Mouse (Mus musculus): ENCODE measurements around the gene Ppfia3. TPM values are rescaled to one million over a fixed set of nuclear protein-coding genes. Genes with fewer than 3 reads are reported as not detected.

The Ppfia3 gene
- total and polyA plus RNA-seq, 3 experiments: 0.11 to 0.26 (median 0.14) TPM

- Histone ChIP-seq H3K27me3 (ENCODE audit: control insufficient read depth, insufficient read depth, low read length) (no peaks in the 10 kb centered on the region), H3K79me2 (replicated peaks; ENCODE audit: control insufficient read depth, insufficient read depth, low read length) (no peaks in the 10 kb centered on the region), H3K27ac (no peak overlapping the region), H3K36me3 (ENCODE audit: control insufficient read depth, insufficient read depth, low read length) (no peaks in the 10 kb centered on the region), H3K4me3 (no peak overlapping the region), H3K9ac (ENCODE audit: low read depth, low read length) (no peak overlapping the region), H3K4me1 (ENCODE audit: control insufficient read depth, insufficient read depth, low read length) (no peaks in the 10 kb centered on the region)
- no peak for TF ChIP-seq CTCF (IDR thresholded peaks at IDR 0.05)
- TF ChIP-seq EP300 (IDR thresholded peaks at IDR 0.05; ENCODE audit: insufficient read depth, low read depth, low read length): no peak
- TF ChIP-seq POLR2A (IDR thresholded peaks at IDR 0.05; ENCODE audit: insufficient read depth, low read depth, low read length): no peak
- 43% methylated on average over 13 of the region's 13 CpGs for WGBS
- no peak for DNase-seq
- intact Hi-C loops (cut with DNase I): loop anchor here (5.0 to 10.0 kb wide), 3 partner anchors 37 to 92 kb away; partner anchors contain the start of genes Ppfia3 and Snrnp70
Observed at GRCm38 (mm10) chr7:45304869-45305268, 62.0 kb downstream of the Ppfia3 start.

DNA sequence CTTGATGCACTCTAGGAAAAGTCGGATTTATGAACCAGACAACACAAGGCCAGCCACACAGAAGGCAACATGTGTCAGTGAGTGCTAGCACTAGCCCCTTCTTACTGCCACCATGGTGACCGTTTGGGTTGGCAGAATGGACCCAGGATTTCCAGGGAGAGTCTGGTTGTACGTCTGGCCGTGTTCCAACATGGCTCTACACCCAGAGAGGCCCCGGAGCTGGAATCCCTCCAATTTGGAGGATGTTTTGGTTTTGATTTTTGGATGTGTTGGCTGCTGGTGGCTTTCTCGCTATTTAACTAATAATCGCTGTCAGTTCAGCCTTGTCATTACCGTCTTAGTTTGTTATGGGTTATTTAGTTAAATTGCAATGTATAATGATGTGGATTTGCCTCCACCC, 64.2 kb downstream of the Ppfia3 start:
- no peaks in the 10 kb centered on the region for H3K27me3 ChIP-seq (ENCODE audit: control insufficient read depth, insufficient read depth, low read length)
- no peak overlapping the region for H3K27ac ChIP-seq
- TF ChIP-seq POLR2A (IDR thresholded peaks at IDR 0.05; ENCODE audit: insufficient read depth, low read depth, low read length) (no peak), EP300 (IDR thresholded peaks at IDR 0.05; ENCODE audit: insufficient read depth, low read depth, low read length) (no peak), CTCF (IDR thresholded peaks at IDR 0.05) (no peak)
- WGBS: 63% methylated on average over 8 of the region's 8 CpGs
- no peaks in the 10 kb centered on the region for H3K4me1 ChIP-seq (ENCODE audit: control insufficient read depth, insufficient read depth, low read length)
- no peak overlapping the region for H3K4me3 ChIP-seq
- no peaks in the 10 kb centered on the region for H3K79me2 ChIP-seq (replicated peaks; ENCODE audit: control insufficient read depth, insufficient read depth, low read length)
- intact Hi-C loops (cut with DNase I): loop anchor here (5.0 to 10.0 kb wide), 2 partner anchors 62 to 95 kb away; partner anchors contain the start of genes Ppfia3 and Snrnp70
- no peak overlapping the region for H3K9ac ChIP-seq (ENCODE audit: low read depth, low read length)
- H3K36me3 ChIP-seq (ENCODE audit: control insufficient read depth, insufficient read depth, low read length): no peaks in the 10 kb centered on the region
- DNase-seq: no peak

DNA sequence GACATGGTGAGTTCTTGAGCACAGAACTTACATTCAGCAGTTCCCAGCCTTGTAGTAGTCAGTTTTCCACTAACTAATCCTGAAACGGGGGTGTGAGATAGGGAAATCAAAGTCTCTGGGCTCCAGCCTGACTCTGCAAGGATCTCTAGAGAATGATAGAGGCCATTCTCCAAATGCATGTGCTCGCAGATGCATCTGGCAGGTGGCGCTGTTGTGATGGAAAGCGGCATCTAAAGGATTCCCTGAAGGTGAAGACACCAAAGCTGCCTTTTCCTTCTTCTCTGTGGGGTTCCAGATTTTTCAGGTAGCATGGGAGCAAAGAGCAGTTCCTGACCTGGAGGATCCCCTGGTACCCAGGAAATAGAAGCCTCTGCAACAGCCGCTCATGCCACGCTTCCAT, 66.5 kb downstream of the Ppfia3 start:
- Histone ChIP-seq H3K36me3 (ENCODE audit: control insufficient read depth, insufficient read depth, low read length) (no peaks in the 10 kb centered on the region), H3K79me2 (replicated peaks; ENCODE audit: control insufficient read depth, insufficient read depth, low read length) (no peaks in the 10 kb centered on the region), H3K4me1 (ENCODE audit: control insufficient read depth, insufficient read depth, low read length) (no peaks in the 10 kb centered on the region), H3K27me3 (ENCODE audit: control insufficient read depth, insufficient read depth, low read length) (no peaks in the 10 kb centered on the region), H3K4me3 (no peak overlapping the region), H3K27ac (no peak overlapping the region), H3K9ac (ENCODE audit: low read depth, low read length) (no peak overlapping the region)
- 0 out of 2 replicates have a peak, but pooled peaks have one; percentile 13 for TF ChIP-seq POLR2A (IDR thresholded peaks at IDR 0.05; ENCODE audit: insufficient read depth, low read depth, low read length)
- TF ChIP-seq EP300 (IDR thresholded peaks at IDR 0.05; ENCODE audit: insufficient read depth, low read depth, low read length): 0 out of 2 replicates have a peak, but pooled peaks have one; percentile 39
- peak; percentile 75 for TF ChIP-seq CTCF (IDR thresholded peaks at IDR 0.05)
- 16% methylated on average over 6 of the region's 6 CpGs for WGBS
- DNase-seq: peak; percentile 60 to 75
- intact Hi-C loops (cut with DNase I): loop anchor here (5.0 to 10.0 kb wide), 2 partner anchors 65 to 97 kb away; partner anchors contain the start of genes Ppfia3 and Snrnp70

DNA sequence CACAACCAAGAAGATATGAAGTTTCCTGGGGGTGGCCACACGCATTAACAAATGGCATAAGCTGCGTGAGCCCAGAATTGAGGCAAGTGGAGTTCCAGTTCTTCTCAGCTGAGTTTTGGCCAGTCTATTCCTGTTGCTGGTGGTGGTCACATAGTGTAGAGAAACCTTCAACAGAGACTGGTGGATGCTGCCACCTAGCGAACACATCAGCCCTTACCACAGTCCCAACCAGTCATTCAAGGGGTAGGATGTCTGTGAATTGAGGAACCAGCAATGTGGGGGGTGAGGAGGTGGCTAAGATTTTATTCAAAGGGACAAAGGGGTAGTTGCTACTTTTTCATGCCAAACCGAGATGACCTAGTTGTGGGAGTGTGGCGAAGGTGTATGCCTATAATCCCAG, 67.1 kb downstream of the Ppfia3 start:
- Histone ChIP-seq H3K4me1 (ENCODE audit: control insufficient read depth, insufficient read depth, low read length) (no peaks in the 10 kb centered on the region), H3K27me3 (ENCODE audit: control insufficient read depth, insufficient read depth, low read length) (no peaks in the 10 kb centered on the region), H3K4me3 (no peak overlapping the region), H3K79me2 (replicated peaks; ENCODE audit: control insufficient read depth, insufficient read depth, low read length) (no peaks in the 10 kb centered on the region), H3K27ac (no peak overlapping the region), H3K36me3 (ENCODE audit: control insufficient read depth, insufficient read depth, low read length) (no peaks in the 10 kb centered on the region), H3K9ac (ENCODE audit: low read depth, low read length) (no peak overlapping the region)
- TF ChIP-seq CTCF (IDR thresholded peaks at IDR 0.05): peak; percentile 63
- no peak for TF ChIP-seq POLR2A (IDR thresholded peaks at IDR 0.05; ENCODE audit: insufficient read depth, low read depth, low read length)
- TF ChIP-seq EP300 (IDR thresholded peaks at IDR 0.05; ENCODE audit: insufficient read depth, low read depth, low read length): 0 out of 2 replicates have a peak, but pooled peaks have one; percentile 42
- DNase-seq: peak; percentile 48 to 56
- intact Hi-C loops (cut with DNase I): loop anchor here (2.0 to 10.0 kb wide), 4 partner anchors 23 to 137 kb away; partner anchors contain the start of genes Ppfia3, Slc17a7, Slc6a21 and Snrnp70
- WGBS: 8% methylated on average over 5 of the region's 5 CpGs

DNA sequence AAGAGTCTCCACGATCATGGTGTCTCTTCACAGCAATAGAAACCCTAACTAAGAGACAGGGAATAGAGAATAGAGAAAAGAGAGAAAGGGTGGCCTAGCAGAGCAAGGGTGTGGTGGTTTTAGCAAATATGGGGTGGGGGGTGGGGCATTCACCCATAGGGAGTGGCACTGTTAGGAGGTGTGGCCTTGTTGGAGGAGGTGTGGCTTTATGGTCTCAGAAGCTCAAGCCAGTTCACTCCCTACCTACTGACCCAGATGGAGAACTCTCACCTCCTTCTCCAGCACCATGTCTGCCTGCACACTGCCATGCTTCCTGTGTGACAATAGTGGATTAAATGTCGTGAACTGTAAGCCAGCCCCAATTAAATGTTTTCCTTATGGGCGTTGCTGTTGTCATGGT, 69.3 kb downstream of the Ppfia3 start:
- 48% methylated on average over 3 of the region's 3 CpGs for WGBS
- no peaks in the 10 kb centered on the region for H3K79me2 ChIP-seq (replicated peaks; ENCODE audit: control insufficient read depth, insufficient read depth, low read length)
- no peak overlapping the region for H3K4me3 ChIP-seq
- H3K27ac ChIP-seq: no peak overlapping the region
- no peaks in the 10 kb centered on the region for H3K36me3 ChIP-seq (ENCODE audit: control insufficient read depth, insufficient read depth, low read length)
- intact Hi-C loops (cut with DNase I): loop anchor here (5.0 kb wide), 1 partner anchor 135 kb away; the partner anchor contains the start of gene Slc17a7
- no peak for TF ChIP-seq POLR2A (IDR thresholded peaks at IDR 0.05; ENCODE audit: insufficient read depth, low read depth, low read length)
- no peak for TF ChIP-seq EP300 (IDR thresholded peaks at IDR 0.05; ENCODE audit: insufficient read depth, low read depth, low read length)
- TF ChIP-seq CTCF (IDR thresholded peaks at IDR 0.05): no peak
- no peaks in the 10 kb centered on the region for H3K4me1 ChIP-seq (ENCODE audit: control insufficient read depth, insufficient read depth, low read length)
- DNase-seq: no peak
- H3K27me3 ChIP-seq (ENCODE audit: control insufficient read depth, insufficient read depth, low read length): no peaks in the 10 kb centered on the region
- no peak overlapping the region for H3K9ac ChIP-seq (ENCODE audit: low read depth, low read length)

DNA sequence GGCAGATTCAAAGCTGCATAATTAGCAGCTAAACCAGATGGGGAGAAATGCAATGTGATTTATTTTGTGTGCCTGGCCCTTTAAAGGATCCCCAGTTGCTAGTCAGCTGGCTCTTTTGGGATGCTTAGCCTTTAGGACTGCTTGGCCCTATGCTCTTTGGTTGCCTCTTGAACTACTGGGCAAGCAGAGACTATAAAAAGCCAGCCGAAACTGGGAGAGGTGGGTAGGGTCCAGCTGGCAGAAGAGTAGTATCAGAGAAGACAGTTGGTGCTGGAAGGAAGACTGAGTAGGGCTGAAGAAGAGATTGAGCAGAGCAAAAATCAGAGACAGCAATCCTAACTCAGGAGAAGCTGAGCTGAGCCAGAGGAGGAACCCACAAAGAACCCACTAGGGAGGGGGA, 70.2 kb downstream of the Ppfia3 start:
- 71% methylated on average over 1 of the region's 1 CpGs for WGBS
- Histone ChIP-seq H3K4me3 (no peak overlapping the region), H3K27me3 (ENCODE audit: control insufficient read depth, insufficient read depth, low read length) (no peaks in the 10 kb centered on the region), H3K4me1 (ENCODE audit: control insufficient read depth, insufficient read depth, low read length) (no peaks in the 10 kb centered on the region), H3K27ac (no peak overlapping the region), H3K36me3 (ENCODE audit: control insufficient read depth, insufficient read depth, low read length) (no peaks in the 10 kb centered on the region), H3K79me2 (replicated peaks; ENCODE audit: control insufficient read depth, insufficient read depth, low read length) (no peaks in the 10 kb centered on the region), H3K9ac (ENCODE audit: low read depth, low read length) (no peak overlapping the region)
- TF ChIP-seq CTCF (IDR thresholded peaks at IDR 0.05) (no peak), POLR2A (IDR thresholded peaks at IDR 0.05; ENCODE audit: insufficient read depth, low read depth, low read length) (no peak)
- DNase-seq: no peak
- intact Hi-C loops (cut with DNase I): loop anchor here (5.0 kb wide), 1 partner anchor 134 kb away; the partner anchor contains the start of gene Slc17a7

Other genes starting within 250 kb of the Ppfia3 start
Only the 30 nearest of the 35 such genes appear.
- gene Pih1d1, start 212.7 kb downstream of the Ppfia3 start, total RNA-seq (2021): 10 to 100 TPM; 33.8 to 36.7 TPM
- gene Pih1d1, start 212.7 kb downstream of the Ppfia3 start, polyA plus RNA-seq (2012; rRNA removed): 48.1 and 51.2 TPM in 2 replicates
- 10 to 100 TPM; 19.7 to 25.1 TPM for gene Aldh16a1, start 212.4 kb downstream of the Ppfia3 start, total RNA-seq (2021)
- 23.5 and 23.9 TPM in 2 replicates for gene Aldh16a1, start 212.4 kb downstream of the Ppfia3 start, polyA plus RNA-seq (2012; rRNA removed)
- 10 to 100 TPM; 18.3 to 24.3 TPM for gene Slc17a7, start 203.1 kb downstream of the Ppfia3 start, total RNA-seq (2021)
- gene Slc17a7, start 203.1 kb downstream of the Ppfia3 start, polyA plus RNA-seq (2012; rRNA removed): 29.1 and 36.8 TPM in 2 replicates
- not detected for gene Gfy, start 187.4 kb downstream of the Ppfia3 start, total RNA-seq (2021)
- gene Gfy, start 187.4 kb downstream of the Ppfia3 start, polyA plus RNA-seq (2012; rRNA removed): not detected in 2 replicates
- not detected for gene Pth2, start 186.0 kb downstream of the Ppfia3 start, total RNA-seq (2021)
- not detected in 2 replicates for gene Pth2, start 186.0 kb downstream of the Ppfia3 start, polyA plus RNA-seq (2012; rRNA removed)
- gene Ccdc155, start 162.1 kb downstream of the Ppfia3 start, total RNA-seq (2021): not detected
- 0.06 and 0.12 TPM in 2 replicates for gene Ccdc155, start 162.1 kb downstream of the Ppfia3 start, polyA plus RNA-seq (2012; rRNA removed)
- gene Dkkl1, start 154.9 kb downstream of the Ppfia3 start, total RNA-seq (2021): not detected
- gene Dkkl1, start 154.9 kb downstream of the Ppfia3 start, polyA plus RNA-seq (2012; rRNA removed): 0.37 and 0.73 TPM in 2 replicates
- gene Tead2, start 151.3 kb downstream of the Ppfia3 start, total RNA-seq (2021): 10 to 100 TPM in 1 of 2 experiments, 1 to 10 TPM in 1; 6.2 to 10.8 TPM
- 13.1 and 14.0 TPM in 2 replicates for gene Tead2, start 151.3 kb downstream of the Ppfia3 start, polyA plus RNA-seq (2012; rRNA removed)
- gene Cd37, start 127.9 kb downstream of the Ppfia3 start, total RNA-seq (2021): 1 to 10 TPM; 3.1 to 4.3 TPM
- 10.0 and 21.2 TPM in 2 replicates for gene Cd37, start 127.9 kb downstream of the Ppfia3 start, polyA plus RNA-seq (2012; rRNA removed)
- not detected for gene Slc6a16, start 125.9 kb downstream of the Ppfia3 start, total RNA-seq (2021)
- gene Slc6a16, start 125.9 kb downstream of the Ppfia3 start, polyA plus RNA-seq (2012; rRNA removed): 0.15 TPM in 1 of 2 replicates, not detected in the other
- gene Slc6a21, start 89.5 kb downstream of the Ppfia3 start, total RNA-seq (2021): not detected
- 0.38 and 0.55 TPM in 2 replicates for gene Slc6a21, start 89.5 kb downstream of the Ppfia3 start, polyA plus RNA-seq (2012; rRNA removed)
- 10 to 100 TPM; 21.0 to 21.4 TPM for gene Trpm4, start 33.2 kb downstream of the Ppfia3 start, total RNA-seq (2021)
- gene Trpm4, start 33.2 kb downstream of the Ppfia3 start, polyA plus RNA-seq (2012; rRNA removed): 38.7 and 40.9 TPM in 2 replicates
- gene Hrc, start 31.7 kb downstream of the Ppfia3 start, total RNA-seq (2021): 1,000 to 10,000 TPM in 1 of 2 experiments, 100 to 1,000 TPM in 1; 863 to 1,007 TPM
- 383 and 578 TPM in 2 replicates for gene Hrc, start 31.7 kb downstream of the Ppfia3 start, polyA plus RNA-seq (2012; rRNA removed)
- 1 to 10 TPM; 1.0 to 1.6 TPM for gene Lin7b, start 3.6 kb upstream of the Ppfia3 start, total RNA-seq (2021)
- 2.3 and 3.4 TPM in 2 replicates for gene Lin7b, start 3.6 kb upstream of the Ppfia3 start, polyA plus RNA-seq (2012; rRNA removed)
- gene Snrnp70, start 28.7 kb upstream of the Ppfia3 start, total RNA-seq (2021): 10 to 100 TPM; 85.0 to 99.5 TPM
- gene Snrnp70, start 28.7 kb upstream of the Ppfia3 start, polyA plus RNA-seq (2012; rRNA removed): 117 and 151 TPM in 2 replicates
- gene Kcna7, start 38.6 kb upstream of the Ppfia3 start, total RNA-seq (2021): 1 to 10 TPM; 5.9 to 6.0 TPM
- 6.7 and 7.6 TPM in 2 replicates for gene Kcna7, start 38.6 kb upstream of the Ppfia3 start, polyA plus RNA-seq (2012; rRNA removed)
- under 1 TPM; 0.11 to 0.50 TPM for gene Ntf5, start 46.7 kb upstream of the Ppfia3 start, total RNA-seq (2021)
- gene Ntf5, start 46.7 kb upstream of the Ppfia3 start, polyA plus RNA-seq (2012; rRNA removed): 0.32 and 0.43 TPM in 2 replicates
- gene Lhb, start 53.8 kb upstream of the Ppfia3 start, total RNA-seq (2021): not detected
- gene Lhb, start 53.8 kb upstream of the Ppfia3 start, polyA plus RNA-seq (2012; rRNA removed): 0.84 TPM in 1 of 2 replicates, not detected in the other
- gene Gys1, start 67.8 kb upstream of the Ppfia3 start, total RNA-seq (2021): 100 to 1,000 TPM in 1 of 2 experiments, 10 to 100 TPM in 1; 96.9 to 115 TPM
- gene Gys1, start 67.8 kb upstream of the Ppfia3 start, polyA plus RNA-seq (2012; rRNA removed): 111 and 135 TPM in 2 replicates
- gene Ruvbl2, start 71.1 kb upstream of the Ppfia3 start, total RNA-seq (2021): 10 to 100 TPM; 26.5 to 26.9 TPM
- gene Ruvbl2, start 71.1 kb upstream of the Ppfia3 start, polyA plus RNA-seq (2012; rRNA removed): 32.7 and 33.5 TPM in 2 replicates
- gene Ftl1, start 92.9 kb upstream of the Ppfia3 start, total RNA-seq (2021): 100 to 1,000 TPM; 213 to 308 TPM
- gene Ftl1, start 92.9 kb upstream of the Ppfia3 start, polyA plus RNA-seq (2012; rRNA removed): 505 and 903 TPM in 2 replicates
- 10 to 100 TPM; 21.9 to 25.9 TPM for gene Bax, start 99.9 kb upstream of the Ppfia3 start, total RNA-seq (2021)
- 46.6 and 47.2 TPM in 2 replicates for gene Bax, start 99.9 kb upstream of the Ppfia3 start, polyA plus RNA-seq (2012; rRNA removed)
- not detected for gene Tulp2, start 114.9 kb upstream of the Ppfia3 start, total RNA-seq (2021)
- 0.20 and 0.27 TPM in 2 replicates for gene Tulp2, start 114.9 kb upstream of the Ppfia3 start, polyA plus RNA-seq (2012; rRNA removed)
- 1 to 10 TPM; 4.8 to 8.1 TPM for gene Gm45808, start 119.8 kb upstream of the Ppfia3 start, total RNA-seq (2021)
- gene Gm45808, start 119.8 kb upstream of the Ppfia3 start, polyA plus RNA-seq (2012; rRNA removed): 1.6 and 2.5 TPM in 2 replicates
- 1 to 10 TPM; 8.2 to 8.9 TPM for gene Dhdh, start 121.8 kb upstream of the Ppfia3 start, total RNA-seq (2021)
- gene Dhdh, start 121.8 kb upstream of the Ppfia3 start, polyA plus RNA-seq (2012; rRNA removed): 6.4 and 10.1 TPM in 2 replicates
- 100 to 1,000 TPM; 132 to 152 TPM for gene Nucb1, start 143.4 kb upstream of the Ppfia3 start, total RNA-seq (2021)
- 158 and 177 TPM in 2 replicates for gene Nucb1, start 143.4 kb upstream of the Ppfia3 start, polyA plus RNA-seq (2012; rRNA removed)
- gene Ppp1r15a, start 159.2 kb upstream of the Ppfia3 start, total RNA-seq (2021): 10 to 100 TPM; 27.3 to 29.6 TPM
- 20.9 and 36.0 TPM in 2 replicates for gene Ppp1r15a, start 159.2 kb upstream of the Ppfia3 start, polyA plus RNA-seq (2012; rRNA removed)
- 1 to 10 TPM; 2.9 to 3.2 TPM for gene Plekha4, start 159.3 kb upstream of the Ppfia3 start, total RNA-seq (2021)
- 6.7 and 7.2 TPM in 2 replicates for gene Plekha4, start 159.3 kb upstream of the Ppfia3 start, polyA plus RNA-seq (2012; rRNA removed)
- gene Hsd17b14, start 187.9 kb upstream of the Ppfia3 start, total RNA-seq (2021): under 1 TPM in 1 of 2 experiments, not detected in 1; 0.76 TPM
- gene Hsd17b14, start 187.9 kb upstream of the Ppfia3 start, polyA plus RNA-seq (2012; rRNA removed): 0.45 and 0.47 TPM in 2 replicates
- 100 to 1,000 TPM; 219 to 306 TPM for gene Bcat2, start 203.1 kb upstream of the Ppfia3 start, total RNA-seq (2021)
- 142 and 198 TPM in 2 replicates for gene Bcat2, start 203.1 kb upstream of the Ppfia3 start, polyA plus RNA-seq (2012; rRNA removed)